Mouse (Mus musculus): ENCODE data around the gene Rhobtb3. TPM values are rescaled to one million over a fixed set of nuclear protein-coding genes. Genes with fewer than 3 reads are reported as not detected.
A peak's percentile ranks its signal among the peaks of the same experiment; 100 is the strongest.
"Not testable (repeated sequence)": the region's sequence is repeated elsewhere in the genome, so short reads cannot be mapped to it uniquely, and the experiment has no call there.

The Rhobtb3 gene
- total RNA-seq, 1 experiment from 2014 or later = not detected

- ATAC-seq (replicated peaks; ENCODE audit: insufficient number of reproducible peaks, low FRiP score, low TSS enrichment, poor library complexity, severe bottlenecking) = no peak
These were observed 113.0 kb downstream of the Rhobtb3 start for GRCm38 (mm10) chr13:75830708-75831107.

GRCm38 (mm10) chr13:75825388-75825787 lies 118.3 kb downstream of the Rhobtb3 start:
- ATAC-seq (replicated peaks; ENCODE audit: insufficient number of reproducible peaks, low FRiP score, low TSS enrichment, poor library complexity, severe bottlenecking) = no peak; the same call in 1 of the 2 replicates

- ATAC-seq (replicated peaks; ENCODE audit: insufficient number of reproducible peaks, low FRiP score, low TSS enrichment, poor library complexity, severe bottlenecking) = 0 out of 2 replicates have a peak, but pooled peaks have one; percentile 45
These were observed 119.0 kb downstream of the Rhobtb3 start for GRCm38 (mm10) chr13:75824611-75825319.

- peak; percentile 64; the same call in 1 of the 2 replicates for ATAC-seq (replicated peaks; ENCODE audit: insufficient number of reproducible peaks, low FRiP score, low TSS enrichment, poor library complexity, severe bottlenecking)
These were observed 120.5 kb downstream of the Rhobtb3 start for GRCm38 (mm10) chr13:75823201-75823600.

- not testable (repeated sequence) for ATAC-seq (replicated peaks; ENCODE audit: insufficient number of reproducible peaks, low FRiP score, low TSS enrichment, poor library complexity, severe bottlenecking)
These were observed 121.4 kb downstream of the Rhobtb3 start for GRCm38 (mm10) chr13:75822366-75822765.

- ATAC-seq (replicated peaks; ENCODE audit: insufficient number of reproducible peaks, low FRiP score, low TSS enrichment, poor library complexity, severe bottlenecking) = peak; percentile 70; the same call in 1 of the 2 replicates
These were observed 123.8 kb downstream of the Rhobtb3 start for GRCm38 (mm10) chr13:75819898-75820297.

Other genes starting within 250 kb of the Rhobtb3 start
- 24.9 to 61.1 TPM (median 45.2 TPM) in 3 replicates for gene Ell2, start 237.2 kb downstream of the Rhobtb3 start, total RNA-seq (2017)
- gene Glrx, start 104.1 kb downstream of the Rhobtb3 start, total RNA-seq (2017) = 11.9 to 36.7 TPM (median 19.7 TPM) in 3 replicates
- gene Spata9, start 23.2 kb upstream of the Rhobtb3 start, total RNA-seq (2017) = not detected in 3 replicates
- 12.1 to 24.4 TPM (median 14.1 TPM) in 3 replicates for gene Rfesd, start 74.8 kb upstream of the Rhobtb3 start, total RNA-seq (2017)
- not detected in 3 replicates for gene Gpr150, start 113.1 kb upstream of the Rhobtb3 start, total RNA-seq (2017)
- gene Arsk, start 154.7 kb upstream of the Rhobtb3 start, total RNA-seq (2017) = 13.9 to 16.9 TPM (median 14.6 TPM) in 3 replicates
- gene Ttc37, start 154.8 kb upstream of the Rhobtb3 start, total RNA-seq (2017) = 19.1 to 33.6 TPM (median 32.7 TPM) in 3 replicates

Measured in monocyte, adult 5-6 weeks (primary cell).